Mouse (Mus musculus): Measurements from ENCODE around the gene Traf5. TPM values are rescaled to one million over a fixed set of nuclear protein-coding genes. Genes with fewer than 3 reads are reported as not detected.

Traf5 gene
- 23.6 and 25.2 TPM in 2 replicates for polyA plus RNA-seq (2015; fragmentation: Nextera tagmentation; extraction: Ambion mirVana)

- Histone ChIP-seq H3K9ac (replicated peaks; ENCODE audit: low read length) (peak within 1 kb of the TSS; percentile 88), H3K27ac (ENCODE audit: low read length) (peak within 1 kb of the TSS; percentile 83), H3K27me3 (ENCODE audit: insufficient read depth, low read length) (no peaks in the 10 kb centered on the region), H3K9me3 (ENCODE audit: low read length) (no peaks in the 10 kb centered on the region), H3K4me2 (replicated peaks; ENCODE audit: low read depth, low read length) (peak within 1 kb of the TSS; percentile 84), H3K4me1 (ENCODE audit: insufficient read depth, low read length) (peaks cover 16% of the 10 kb centered on the region), H3K4me3 (ENCODE audit: low read length) (peak within 1 kb of the TSS; percentile 76), H3K36me3 (ENCODE audit: insufficient read depth, low read length) (no peaks in the 10 kb centered on the region)
- 1% methylated on average over 63 of the region's 63 CpGs for WGBS
- ATAC-seq (ENCODE audit: low FRiP score, low TSS enrichment), result peak; percentile 98
These were observed at the start of gene Traf5 for GRCm38 (mm10) chr1:192091806-192092772. Traf5 (minus strand) TSS chr1:192092559.

- H3K9ac ChIP-seq (replicated peaks; ENCODE audit: low read length), result no peak overlapping the region
- H3K4me2 ChIP-seq (replicated peaks; ENCODE audit: low read depth, low read length), result no peak overlapping the region
- H3K4me1 ChIP-seq (ENCODE audit: insufficient read depth, low read length), result peaks cover 13% of the 10 kb centered on the region
- H3K27ac ChIP-seq (ENCODE audit: low read length), result no peak overlapping the region
- H3K4me3 ChIP-seq (ENCODE audit: low read length), result no peak overlapping the region
- no peaks in the 10 kb centered on the region for H3K36me3 ChIP-seq (ENCODE audit: insufficient read depth, low read length)
- WGBS, result 94% methylated on average over 2 of the region's 2 CpGs
- H3K27me3 ChIP-seq (ENCODE audit: insufficient read depth, low read length), result no peaks in the 10 kb centered on the region
- 0 out of 2 replicates have a peak, but pooled peaks cover 3% of the 10 kb centered on the region for H3K9me3 ChIP-seq (ENCODE audit: low read length)
- no peak for ATAC-seq (ENCODE audit: low FRiP score, low TSS enrichment)
These were observed 48.0 kb upstream of the Traf5 start for GRCm38 (mm10) chr1:192140313-192140712.

- H3K27ac ChIP-seq (ENCODE audit: low read length), result peak within 1 kb of the TSS; percentile 98
- WGBS, result under 1% methylated on average over 42 of the region's 88 CpGs
- no peaks in the 10 kb centered on the region for H3K9me3 ChIP-seq (ENCODE audit: low read length)
- ATAC-seq (ENCODE audit: low FRiP score, low TSS enrichment), result peak; percentile 89
- H3K4me2 ChIP-seq (replicated peaks; ENCODE audit: low read depth, low read length), result peak within 1 kb of the TSS; percentile 94
- H3K4me1 ChIP-seq (ENCODE audit: insufficient read depth, low read length), result peaks cover 13% of the 10 kb centered on the region
- H3K4me3 ChIP-seq (ENCODE audit: low read length), result peak within 1 kb of the TSS; percentile 87
- no peaks in the 10 kb centered on the region for H3K36me3 ChIP-seq (ENCODE audit: insufficient read depth, low read length)
- no peaks in the 10 kb centered on the region for H3K27me3 ChIP-seq (ENCODE audit: insufficient read depth, low read length)
- H3K9ac ChIP-seq (replicated peaks; ENCODE audit: low read length), result peak within 1 kb of the TSS; percentile 94
These were observed 45.9 kb upstream of the Traf5 start, which contains the start of gene Rcor3 for GRCm38 (mm10) chr1:192137926-192138910. Rcor3 (minus strand) TSS chr1:192138062.

GRCm38 (mm10) chr1:192137291-192137925 is 45.0 kb upstream of the Traf5 start:
- WGBS, result under 1% methylated on average over 51 of the region's 61 CpGs
- peak overlapping the region; percentile 94 for H3K4me2 ChIP-seq (replicated peaks; ENCODE audit: low read depth, low read length)
- no peaks in the 10 kb centered on the region for H3K27me3 ChIP-seq (ENCODE audit: insufficient read depth, low read length)
- no peaks in the 10 kb centered on the region for H3K9me3 ChIP-seq (ENCODE audit: low read length)
- ATAC-seq (ENCODE audit: low FRiP score, low TSS enrichment), result peak; percentile 24
- H3K4me3 ChIP-seq (ENCODE audit: low read length), result peak overlapping the region; percentile 87
- peak overlapping the region; percentile 98 for H3K27ac ChIP-seq (ENCODE audit: low read length)
- H3K9ac ChIP-seq (replicated peaks; ENCODE audit: low read length), result peak overlapping the region; percentile 94
- H3K36me3 ChIP-seq (ENCODE audit: insufficient read depth, low read length), result no peaks in the 10 kb centered on the region
- H3K4me1 ChIP-seq (ENCODE audit: insufficient read depth, low read length), result peaks cover 13% of the 10 kb centered on the region

- no peaks in the 10 kb centered on the region for H3K27me3 ChIP-seq (ENCODE audit: insufficient read depth, low read length)
- ATAC-seq (ENCODE audit: low FRiP score, low TSS enrichment), result peak; percentile 92
- H3K9ac ChIP-seq (replicated peaks; ENCODE audit: low read length), result peak overlapping the region; percentile 94
- under 1% methylated on average over 55 of the region's 55 CpGs for WGBS
- H3K4me3 ChIP-seq (ENCODE audit: low read length), result peak overlapping the region; percentile 87
- peak overlapping the region; percentile 98 for H3K27ac ChIP-seq (ENCODE audit: low read length)
- H3K9me3 ChIP-seq (ENCODE audit: low read length), result no peaks in the 10 kb centered on the region
- H3K36me3 ChIP-seq (ENCODE audit: insufficient read depth, low read length), result no peaks in the 10 kb centered on the region
- peak overlapping the region; percentile 94 for H3K4me2 ChIP-seq (replicated peaks; ENCODE audit: low read depth, low read length)
- H3K4me1 ChIP-seq (ENCODE audit: insufficient read depth, low read length), result peaks cover 13% of the 10 kb centered on the region
These were observed 44.4 kb upstream of the Traf5 start for GRCm38 (mm10) chr1:192136561-192137290.

- ATAC-seq (ENCODE audit: low FRiP score, low TSS enrichment), result no peak
- no peaks in the 10 kb centered on the region for H3K27me3 ChIP-seq (ENCODE audit: insufficient read depth, low read length)
- H3K36me3 ChIP-seq (ENCODE audit: insufficient read depth, low read length), result peaks cover 8% of the 10 kb centered on the region
- H3K9me3 ChIP-seq (ENCODE audit: low read length), result no peaks in the 10 kb centered on the region
- H3K4me1 ChIP-seq (ENCODE audit: insufficient read depth, low read length), result no peaks in the 10 kb centered on the region
- H3K4me3 ChIP-seq (ENCODE audit: low read length), result no peak overlapping the region
- no peak overlapping the region for H3K4me2 ChIP-seq (replicated peaks; ENCODE audit: low read depth, low read length)
- H3K27ac ChIP-seq (ENCODE audit: low read length), result no peak overlapping the region
- no peak overlapping the region for H3K9ac ChIP-seq (replicated peaks; ENCODE audit: low read length)
- WGBS, result 93% methylated on average over 1 of the region's 1 CpGs
These were observed 37.8 kb upstream of the Traf5 start for GRCm38 (mm10) chr1:192130202-192130601.

- Histone ChIP-seq H3K4me2 (replicated peaks; ENCODE audit: low read depth, low read length) (no peak overlapping the region), H3K9ac (replicated peaks; ENCODE audit: low read length) (no peak overlapping the region), H3K4me3 (ENCODE audit: low read length) (no peak overlapping the region), H3K36me3 (ENCODE audit: insufficient read depth, low read length) (peaks cover 20% of the 10 kb centered on the region), H3K4me1 (ENCODE audit: insufficient read depth, low read length) (no peaks in the 10 kb centered on the region), H3K27me3 (ENCODE audit: insufficient read depth, low read length) (no peaks in the 10 kb centered on the region), H3K9me3 (ENCODE audit: low read length) (no peaks in the 10 kb centered on the region), H3K27ac (ENCODE audit: low read length) (no peak overlapping the region)
- WGBS, result 92% methylated on average over 8 of the region's 8 CpGs
- no peak for ATAC-seq (ENCODE audit: low FRiP score, low TSS enrichment)
These were observed 36.0 kb upstream of the Traf5 start for GRCm38 (mm10) chr1:192128343-192128742.

GRCm38 (mm10) chr1:192125761-192126160 is 33.4 kb upstream of the Traf5 start:
- H3K4me1 ChIP-seq (ENCODE audit: insufficient read depth, low read length), result no peaks in the 10 kb centered on the region
- no peak overlapping the region for H3K4me3 ChIP-seq (ENCODE audit: low read length)
- H3K36me3 ChIP-seq (ENCODE audit: insufficient read depth, low read length), result peaks cover 38% of the 10 kb centered on the region
- H3K4me2 ChIP-seq (replicated peaks; ENCODE audit: low read depth, low read length), result no peak overlapping the region
- ATAC-seq (ENCODE audit: low FRiP score, low TSS enrichment), result no peak
- H3K9me3 ChIP-seq (ENCODE audit: low read length), result no peaks in the 10 kb centered on the region
- no peaks in the 10 kb centered on the region for H3K27me3 ChIP-seq (ENCODE audit: insufficient read depth, low read length)
- WGBS, result 86% methylated on average over 6 of the region's 6 CpGs
- H3K9ac ChIP-seq (replicated peaks; ENCODE audit: low read length), result no peak overlapping the region
- no peak overlapping the region for H3K27ac ChIP-seq (ENCODE audit: low read length)

All from kidney, embryonic 16.5 days (tissue).